Mouse (Mus musculus) MEL (cell line): ENCODE data around the gene Lipt2. TPM values are rescaled to one million over a fixed set of nuclear protein-coding genes. Genes with fewer than 3 reads are reported as not detected.

ENCODE experiments used
- DNase-seq: peaks from one replicate; pipeline ENCODE4 v3.0.0; 2011; ENCODE audit warnings: low read depth, low spot score
- H3K27ac ChIP-seq: 2 replicates; pipeline ENCODE4 v1.5.1; 2012; ENCODE audit warnings: low read depth, mild to moderate bottlenecking, control low read depth, low read length, moderate library complexity; ENCODE audit not compliant: control insufficient read depth
- H3K27me3 ChIP-seq, 2 experiments: fragments of 150-350 bp in 1 of 2; sonication (generic) in 1 of 2; 2 replicates each; pipeline ENCODE4 v1.6.1; 2012; ENCODE audit warnings: low read length in 2 of 2, mild to moderate bottlenecking in 2 of 2, improper control_type of control experiment in 1 of 2, moderate library complexity in 1 of 2; ENCODE audit not compliant: insufficient read depth in 2 of 2, control insufficient read depth in 1 of 2
- H3K36me3 ChIP-seq, 2 experiments: 2 replicates each; pipeline ENCODE4 v1.6.1; 2012 to 2014; ENCODE audit warnings: low read length in 2 of 2, improper control_type of control experiment in 1 of 2, inconsistent platforms in 1 of 2, mild to moderate bottlenecking in 1 of 2; ENCODE audit not compliant: insufficient read depth in 2 of 2, control insufficient read depth in 1 of 2
- H3K4me1 ChIP-seq, 2 experiments: fragments of 150-350 bp in 1 of 2; sonication (generic) in 1 of 2; 2 replicates each; pipeline ENCODE4 v1.6.1; 2012; ENCODE audit warnings: low read length in 2 of 2, improper control_type of control experiment in 1 of 2, mild to moderate bottlenecking in 1 of 2; ENCODE audit not compliant: insufficient read depth in 2 of 2, control insufficient read depth in 1 of 2
- H3K4me3 ChIP-seq, 2 experiments: fragments of 150-350 bp in 1 of 2; sonication (generic) in 1 of 2; 2 replicates each; pipeline ENCODE4 v1.5.1; 2012; ENCODE audit warnings: low read depth in 2 of 2, low read length in 2 of 2, mild to moderate bottlenecking in 2 of 2, moderate library complexity in 2 of 2, control low read depth in 1 of 2, improper control_type of control experiment in 1 of 2; ENCODE audit not compliant: control insufficient read depth in 1 of 2, insufficient read depth in 1 of 2
- H3K79me2 ChIP-seq: 2 replicates; pipeline ENCODE4 v1.6.1; 2012; ENCODE audit warnings: mild to moderate bottlenecking, low read length, moderate library complexity; ENCODE audit not compliant: control insufficient read depth, poor library complexity, insufficient read depth
- H3K9ac ChIP-seq: 2 replicates; pipeline ENCODE4 v1.6.1; 2012; ENCODE audit warnings: low read depth, mild to moderate bottlenecking, control low read depth, low read length, moderate library complexity; ENCODE audit not compliant: control insufficient read depth, poor library complexity, severe bottlenecking
- H3K9me3 ChIP-seq: fragments of 150-350 bp; sonication (generic); replicated peaks from 2 replicates; pipeline ENCODE4 v1.6.1; 2012; ENCODE audit warnings: mild to moderate bottlenecking, low read length, improper control_type of control experiment, moderate library complexity; ENCODE audit not compliant: insufficient read depth
- BHLHE40 ChIP-seq: IDR thresholded peaks from 2 replicates; pipeline ENCODE4 v1.6.1; 2012; ENCODE audit warnings: low read depth, mild to moderate bottlenecking, inconsistent platforms, low read length, improper control_type of control experiment, borderline replicate concordance
- CHD2 ChIP-seq: IDR thresholded peaks from 2 replicates; pipeline ENCODE4 v1.6.1; 2011; ENCODE audit warnings: low read length, improper control_type of control experiment
- CTCF ChIP-seq, 3 experiments: IDR thresholded peaks in 2 of 3; conservative IDR thresholded peaks in 1 of 3; 2 replicates each; pipeline ENCODE4 v1.5.1; 2011 to 2012; ENCODE audit warnings: low read length in 3 of 3, low read depth in 2 of 3, mild to moderate bottlenecking in 2 of 3, improper control_type of control experiment in 1 of 3, inconsistent platforms in 1 of 3, mixed read lengths in 1 of 3, moderate library complexity in 1 of 3; ENCODE audit not compliant: control insufficient read depth in 1 of 3, insufficient read depth in 1 of 3, poor library complexity in 1 of 3, severe bottlenecking in 1 of 3
- ELF1 ChIP-seq: IDR thresholded peaks from 2 replicates; pipeline ENCODE4 v1.6.1; 2014; ENCODE audit warnings: low read depth, mild to moderate bottlenecking, inconsistent platforms, low read length, improper control_type of control experiment, moderate library complexity
- ETS1 ChIP-seq: IDR thresholded peaks from 2 replicates; pipeline ENCODE4 v1.6.1; 2012; ENCODE audit warnings: low read depth, mild to moderate bottlenecking, inconsistent platforms, low read length, improper control_type of control experiment, moderate library complexity
- GATA1 ChIP-seq: IDR thresholded peaks from 2 replicates; pipeline ENCODE4 v1.6.1; 2011; ENCODE audit warnings: low read depth, low read length, improper control_type of control experiment
- HCFC1 ChIP-seq: IDR thresholded peaks from 2 replicates; pipeline ENCODE4 v1.6.1; 2012; ENCODE audit warnings: low read depth, mild to moderate bottlenecking, inconsistent platforms, low read length, improper control_type of control experiment, moderate library complexity
- JUND ChIP-seq: IDR thresholded peaks from 2 replicates; pipeline ENCODE4 v1.6.1; 2011; ENCODE audit warnings: low read depth, mild to moderate bottlenecking, improper control_type of control experiment, low read length
- KAT2A ChIP-seq: conservative IDR thresholded peaks from 2 replicates; pipeline ENCODE4 v1.6.1; 2012; ENCODE audit warnings: low read depth, low read length, improper control_type of control experiment, inconsistent platforms
- MAX ChIP-seq: IDR thresholded peaks from 2 replicates; pipeline ENCODE4 v1.6.1; 2011; ENCODE audit warnings: low read length, improper control_type of control experiment
- MAZ ChIP-seq: IDR thresholded peaks from 2 replicates; pipeline ENCODE4 v1.6.1; 2012; ENCODE audit warnings: low read depth, mild to moderate bottlenecking, inconsistent platforms, low read length, improper control_type of control experiment
- MXI1 ChIP-seq: IDR thresholded peaks from 2 replicates; pipeline ENCODE4 v1.6.1; 2011; ENCODE audit warnings: mild to moderate bottlenecking, low read depth, low read length, improper control_type of control experiment
- MYB ChIP-seq: IDR thresholded peaks from 2 replicates; pipeline ENCODE4 v1.6.1; 2011; ENCODE audit warnings: mild to moderate bottlenecking, low read depth, low read length, improper control_type of control experiment
- POLR2AphosphoS5 ChIP-seq: IDR thresholded peaks from 2 replicates; pipeline ENCODE4 v1.6.1; 2012; ENCODE audit warnings: low read depth, borderline replicate concordance, mild to moderate bottlenecking, inconsistent platforms, low read length, moderate library complexity, mixed read lengths
- RAD21 ChIP-seq: IDR thresholded peaks from 2 replicates; pipeline ENCODE4 v1.6.1; 2011; ENCODE audit warnings: mild to moderate bottlenecking, low read depth, low read length, improper control_type of control experiment
- RCOR1 ChIP-seq: IDR thresholded peaks from 2 replicates; pipeline ENCODE4 v1.6.1; 2012; ENCODE audit warnings: low read depth, mild to moderate bottlenecking, inconsistent platforms, low read length, improper control_type of control experiment
- TAL1 ChIP-seq: IDR thresholded peaks from 2 replicates; pipeline ENCODE4 v1.6.1; 2012; ENCODE audit warnings: mild to moderate bottlenecking, inconsistent platforms, low read length, moderate library complexity, mixed read lengths
- TBP ChIP-seq: IDR thresholded peaks from 2 replicates; pipeline ENCODE4 v1.8.0; 2011; ENCODE audit warnings: low read depth, low read length, improper control_type of control experiment
- UBTF ChIP-seq: IDR thresholded peaks from 2 replicates; pipeline ENCODE4 v1.6.1; 2012; ENCODE audit warnings: low read depth, mild to moderate bottlenecking, inconsistent platforms, low read length, improper control_type of control experiment, moderate library complexity, borderline replicate concordance; ENCODE audit not compliant: insufficient read depth
- USF1 ChIP-seq: IDR thresholded peaks from 2 replicates; pipeline ENCODE4 v1.6.1; 2014; ENCODE audit warnings: low read depth, mild to moderate bottlenecking, inconsistent platforms, low read length, improper control_type of control experiment, moderate library complexity
- USF2 ChIP-seq, 2 experiments: IDR thresholded peaks; 2 replicates each; pipeline ENCODE4 v1.6.1; 2011 to 2012; ENCODE audit warnings: improper control_type of control experiment in 2 of 2, low read length in 2 of 2, borderline replicate concordance in 1 of 2, inconsistent platforms in 1 of 2, low read depth in 1 of 2, mild to moderate bottlenecking in 1 of 2; ENCODE audit not compliant: insufficient read depth in 1 of 2
- ZC3H11A ChIP-seq: IDR thresholded peaks from 2 replicates; pipeline ENCODE4 v1.6.1; 2012; ENCODE audit warnings: low read depth, mild to moderate bottlenecking, inconsistent platforms, low read length, improper control_type of control experiment
- ZKSCAN1 ChIP-seq: IDR thresholded peaks from 2 replicates; pipeline ENCODE4 v1.6.1; 2012; ENCODE audit warnings: low read depth, mild to moderate bottlenecking, inconsistent platforms, low read length, improper control_type of control experiment, moderate library complexity
- ZMIZ1 ChIP-seq: IDR thresholded peaks from 2 replicates; pipeline ENCODE4 v1.6.1; 2012; ENCODE audit warnings: low read depth, mild to moderate bottlenecking, inconsistent platforms, low read length, improper control_type of control experiment, moderate library complexity
- ZNF384 ChIP-seq: IDR thresholded peaks from 2 replicates; pipeline ENCODE4 v1.6.1; 2012; ENCODE audit warnings: low read depth, mild to moderate bottlenecking, inconsistent platforms, low read length, improper control_type of control experiment
- polyA plus RNA-seq, 2 experiments: library from polyadenylated mRNA; stranded (reverse) in 1 of 2; unstranded in 1 of 2; fragments of >175 nt in 1 of 2; fragments of >200 nt in 1 of 2; gene quantifications; 2 replicates each; pipeline versions ENCODE4 v1.2.1 to v1.2.4; 2012; ENCODE audit warnings: low replicate concordance in 2 of 2, low read depth in 1 of 2; ENCODE audit not compliant: insufficient read length in 2 of 2, insufficient read depth in 1 of 2, missing spikeins in 1 of 2
- total RNA-seq: library from RNA; depleted of rRNA; stranded (reverse); fragments of 300-350 nt; gene quantifications from 2 replicates; pipeline ENCODE4 v1.2.3, GENCODE M21; 2012

The Lipt2 gene
- total and polyA plus RNA-seq, 3 experiments = 8.1 to 10.3 TPM; not detected in 1

GRCm38 (mm10) chr7:100137038-100137437 is 22.0 kb upstream of the Lipt2 start:
- H3K9me3 ChIP-seq = no peaks in the 10 kb centered on the region
- H3K4me1 ChIP-seq = no peaks in the 10 kb centered on the region
- no peaks in the 10 kb centered on the region for H3K79me2 ChIP-seq
- DNase-seq = no peak
- H3K9ac ChIP-seq = no peak overlapping the region
- H3K4me3 ChIP-seq = no peak overlapping the region
- TF ChIP-seq POLR2AphosphoS5 (no peak), GATA1 (no peak), ZKSCAN1 (no peak)
- no peaks in the 10 kb centered on the region for H3K36me3 ChIP-seq
- peaks cover 9 to 12% of the 10 kb centered on the region in 2 experiments for H3K27me3 ChIP-seq
- no peak overlapping the region for H3K27ac ChIP-seq

GRCm38 (mm10) chr7:100138075-100138474 is 21.0 kb upstream of the Lipt2 start:
- peaks cover 9 to 21% of the 10 kb centered on the region in 2 experiments for H3K27me3 ChIP-seq
- H3K27ac ChIP-seq = no peak overlapping the region
- no peaks in the 10 kb centered on the region for H3K9me3 ChIP-seq
- no peaks in the 10 kb centered on the region for H3K79me2 ChIP-seq
- no peak overlapping the region for H3K9ac ChIP-seq
- no peak for DNase-seq
- H3K4me1 ChIP-seq = no peaks in the 10 kb centered on the region
- H3K36me3 ChIP-seq = no peaks in the 10 kb centered on the region
- no peak overlapping the region for H3K4me3 ChIP-seq
- no peak for TF ChIP-seq USF1
- no peak for TF ChIP-seq ETS1
- TF ChIP-seq BHLHE40 = no peak
- TF ChIP-seq CHD2 = no peak
- TF ChIP-seq UBTF = no peak
- no peak for TF ChIP-seq MXI1
- no peak for TF ChIP-seq ZNF384
- no peak for TF ChIP-seq RCOR1
- TF ChIP-seq, all 39 proteins: peak for 0

- Histone ChIP-seq H3K79me2 (no peaks in the 10 kb centered on the region), H3K4me1 (no peaks in the 10 kb centered on the region), H3K4me3 (no peak overlapping the region), H3K27me3 (peaks cover 11 to 25% of the 10 kb centered on the region in 2 experiments), H3K36me3 (no peaks in the 10 kb centered on the region), H3K27ac (no peak overlapping the region), H3K9me3 (no peaks in the 10 kb centered on the region), H3K9ac (no peak overlapping the region)
- TF ChIP-seq UBTF = no peak
- TF ChIP-seq CHD2 = no peak
- no peak for TF ChIP-seq MXI1
- no peak for TF ChIP-seq HCFC1
- TF ChIP-seq MYB = no peak
- no peak for TF ChIP-seq ZMIZ1
- no peak for TF ChIP-seq MAZ
- no peak for TF ChIP-seq KAT2A
- no peak for TF ChIP-seq RCOR1
- TF ChIP-seq ZC3H11A = no peak
- TF ChIP-seq ELF1 = no peak
- TF ChIP-seq CTCF (IDR thresholded peaks at IDR 0.05 in 2 of 3, conservative IDR thresholded peaks at IDR 0.05 in 1 of 3; ENCODE audit: control insufficient read depth in 1 of 3, insufficient read depth in 1 of 3, low read depth in 2 of 3, low read length in 3 of 3, poor library complexity in 1 of 3, severe bottlenecking in 1 of 3) = no peak
- TF ChIP-seq USF2 (IDR thresholded peaks at IDR 0.05; ENCODE audit: borderline replicate concordance in 1 of 2, insufficient read depth in 1 of 2, low read depth in 1 of 2, low read length in 2 of 2) = no peak
- no peak for TF ChIP-seq TBP
- TF ChIP-seq MAX = no peak
- TF ChIP-seq TAL1 = no peak
- no peak for TF ChIP-seq RAD21
- no peak for TF ChIP-seq JUND
- TF ChIP-seq POLR2AphosphoS5 = no peak
- DNase-seq = no peak
Observed at GRCm38 (mm10) chr7:100140591-100140990, 18.5 kb upstream of the Lipt2 start.
